Mouse (Mus musculus) kidney, adult 11 months (tissue): ENCODE results near the gene Map4k2.

Experiments
- DNase-seq: peaks from one replicate; pipeline ENCODE4 v3.0.0; 2022

Gene Map4k2

GRCm38 (mm10) chr19:6381238-6381637 lies 40.3 kb downstream of the Map4k2 start:
- DNase-seq, result no peak

- DNase-seq, result no peak
These were observed 41.5 kb downstream of the Map4k2 start for GRCm38 (mm10) chr19:6382323-6382924.

GRCm38 (mm10) chr19:6383470-6383869 lies 42.5 kb downstream of the Map4k2 start:
- DNase-seq, result no peak

- peak; percentile 57 for DNase-seq
These were observed 43.2 kb downstream of the Map4k2 start, which contains the start of gene Pygm for GRCm38 (mm10) chr19:6384128-6384527. Gene Pygm (plus strand): TSS chr19:6384399.

GRCm38 (mm10) chr19:6384954-6385353 lies 44.0 kb downstream of the Map4k2 start:
- DNase-seq, result no peak

GRCm38 (mm10) chr19:6385419-6385818 lies 44.5 kb downstream of the Map4k2 start:
- no peak for DNase-seq

GRCm38 (mm10) chr19:6385821-6386220 lies 44.9 kb downstream of the Map4k2 start:
- no peak for DNase-seq

GRCm38 (mm10) chr19:6386234-6386633 lies 45.3 kb downstream of the Map4k2 start:
- no peak for DNase-seq

- DNase-seq, result no peak
These were observed 47.1 kb downstream of the Map4k2 start for GRCm38 (mm10) chr19:6388006-6388405.

- no peak for DNase-seq
These were observed 48.9 kb downstream of the Map4k2 start for GRCm38 (mm10) chr19:6389803-6390202.

- no peak for DNase-seq
These were observed 49.3 kb downstream of the Map4k2 start for GRCm38 (mm10) chr19:6390251-6390650.

GRCm38 (mm10) chr19:6392743-6393393 lies 51.9 kb downstream of the Map4k2 start:
- no peak for DNase-seq

- no peak for DNase-seq
These were observed 52.7 kb downstream of the Map4k2 start for GRCm38 (mm10) chr19:6393637-6394036.

- DNase-seq, result no peak
These were observed 55.3 kb downstream of the Map4k2 start for GRCm38 (mm10) chr19:6396237-6396636.

GRCm38 (mm10) chr19:6397582-6398249 lies 56.8 kb downstream of the Map4k2 start:
- DNase-seq, result peak; percentile 56

- DNase-seq, result peak; percentile 66
These were observed 57.7 kb downstream of the Map4k2 start for GRCm38 (mm10) chr19:6398447-6399284.

- DNase-seq, result peak; percentile 52
These were observed 58.6 kb downstream of the Map4k2 start, which contains the start of gene Rasgrp2 for GRCm38 (mm10) chr19:6399285-6400095. Gene Rasgrp2 (plus strand): TSS chr19:6399340.

- no peak for DNase-seq
These were observed 59.5 kb downstream of the Map4k2 start for GRCm38 (mm10) chr19:6400096-6401086.

- DNase-seq, result peak; percentile 74
These were observed 60.3 kb downstream of the Map4k2 start for GRCm38 (mm10) chr19:6401131-6401815.

GRCm38 (mm10) chr19:6401951-6402350 lies 61.0 kb downstream of the Map4k2 start:
- DNase-seq, result peak; percentile 67
